Mouse (Mus musculus) heart, postnatal 0 days (tissue): ENCODE results near the gene Bhlhe40.

Source experiments
- CTCF ChIP-seq: IDR thresholded peaks from 2 replicates; pipeline ENCODE4 v1.5.1; 2016; ENCODE audit warnings: antibody characterized with exemption, control low read depth, low read depth
- EP300 ChIP-seq: IDR thresholded peaks from 2 replicates; pipeline ENCODE4 v1.6.1; 2016; ENCODE audit warnings: antibody characterized with exemption, low read depth

GRCm38 (mm10) chr6:108699679-108700078 is 39.2 kb downstream of the Bhlhe40 start:
- TF ChIP-seq CTCF (no peak), EP300 (no peak)
